16 mouse cellular contexts compared by ENCODE assay signal in genomic region chrX:60718794-60719193, GRCm38 (mm10).
DNase-seq lines count a peak whose midpoint lies in the region; ATAC-seq and TF ChIP-seq lines count a peak whose summit lies in the region.
"Had no signal": no experiment of that assay in that cellular context is flagged by ENCODE, and none has a peak within 500 bp of the region (broad histone marks: within the 10 kb centered on the region; RNA-seq: fewer than 3 reads in every experiment).

No protein-coding gene starts in this region.

- TF ChIP-seq POLR2A in kidney, adult 2 months (IDR thresholded peaks at IDR 0.05; ENCODE audit: low read depth, low read length) = no peak

- H3K4me2 ChIP-seq in heart, embryonic 13.5 days = peak overlapping the region; percentile 64
- H3K4me2 ChIP-seq in forebrain, embryonic 13.5 days = peak overlapping the region; percentile 45
- H3K4me2 ChIP-seq in hindbrain, embryonic 16.5 days (ENCODE audit: low read length) = peak overlapping the region; percentile 50
- H3K4me2 ChIP-seq in midbrain, postnatal 0 days (ENCODE audit: low read depth, low read length, poor library complexity, severe bottlenecking) = peak overlapping the region; percentile 38
- H3K4me2 ChIP-seq: embryonic facial prominence, embryonic 15.5 days had no signal

- peak overlapping the region; percentile 35 for H3K4me3 ChIP-seq in heart, embryonic 13.5 days
- no peak overlapping the region for H3K4me3 ChIP-seq in heart, embryonic 10.5 days
- no peak overlapping the region for H3K4me3 ChIP-seq in forebrain, embryonic 13.5 days
- no peak overlapping the region for H3K4me3 ChIP-seq in hindbrain, embryonic 16.5 days (ENCODE audit: low read length)
- H3K4me3 ChIP-seq in midbrain, postnatal 0 days (ENCODE audit: low read depth, low read length) = peak overlapping the region; percentile 19; the same call in 1 of the 2 replicates
- no peak overlapping the region for H3K4me3 ChIP-seq in kidney, adult 2 months (ENCODE audit: insufficient read depth, low read depth, low read length)
- H3K4me3 ChIP-seq: embryonic facial prominence, embryonic 15.5 days had no signal

- H3K27me3 ChIP-seq in heart, embryonic 13.5 days (replicated peaks) = peaks cover 8% of the 10 kb centered on the region; the same call in 1 of the 2 replicates
- H3K27me3 ChIP-seq in heart, embryonic 10.5 days (ENCODE audit: insufficient read depth, poor library complexity, severe bottlenecking) = no peaks in the 10 kb centered on the region
- H3K27me3 ChIP-seq in forebrain, embryonic 13.5 days = no peaks in the 10 kb centered on the region
- H3K27me3 ChIP-seq in hindbrain, embryonic 16.5 days (replicated peaks; ENCODE audit: control insufficient read depth, insufficient read depth, low read length) = no peaks in the 10 kb centered on the region
- no peaks in the 10 kb centered on the region for H3K27me3 ChIP-seq in midbrain, postnatal 0 days (ENCODE audit: insufficient read depth, low read length)
- H3K27me3 ChIP-seq in kidney, adult 2 months (replicated peaks; ENCODE audit: control insufficient read depth, insufficient read depth, low read length) = no peaks in the 10 kb centered on the region

- no peaks in the 10 kb centered on the region for H3K36me3 ChIP-seq in heart, embryonic 13.5 days
- no peaks in the 10 kb centered on the region for H3K36me3 ChIP-seq in heart, embryonic 10.5 days
- no peaks in the 10 kb centered on the region for H3K36me3 ChIP-seq in forebrain, embryonic 13.5 days (ENCODE audit: poor library complexity, severe bottlenecking)
- no peaks in the 10 kb centered on the region for H3K36me3 ChIP-seq in hindbrain, embryonic 16.5 days (ENCODE audit: control insufficient read depth, insufficient read depth, low read length)
- H3K36me3 ChIP-seq in midbrain, postnatal 0 days (ENCODE audit: insufficient read depth, low read length) = no peaks in the 10 kb centered on the region
- no peaks in the 10 kb centered on the region for H3K36me3 ChIP-seq in kidney, adult 2 months (ENCODE audit: control insufficient read depth, insufficient read depth, low read length)
- H3K36me3 ChIP-seq: embryonic facial prominence, embryonic 15.5 days; G1E had no signal

- no peak overlapping the region for H3K27ac ChIP-seq in heart, embryonic 13.5 days (replicated peaks)
- H3K27ac ChIP-seq in heart, embryonic 10.5 days = no peak overlapping the region
- H3K27ac ChIP-seq in forebrain, embryonic 13.5 days = no peak overlapping the region
- H3K27ac ChIP-seq in hindbrain, embryonic 16.5 days (ENCODE audit: low read depth, low read length) = no peak overlapping the region
- H3K27ac ChIP-seq in midbrain, postnatal 0 days (ENCODE audit: low read depth, low read length) = no peak overlapping the region
- H3K27ac ChIP-seq in kidney, adult 2 months (ENCODE audit: insufficient read depth, low read depth, low read length) = no peak overlapping the region
- H3K27ac ChIP-seq: embryonic facial prominence, embryonic 15.5 days; kidney, postnatal 0 days had no signal

- WGBS in heart, embryonic 13.5 days = 27% methylated on average over 6 of the region's 6 CpGs
- 27% methylated on average over 6 of the region's 6 CpGs for WGBS in heart, embryonic 10.5 days
- 24% methylated on average over 6 of the region's 6 CpGs for WGBS in forebrain, embryonic 13.5 days
- 19% methylated on average over 6 of the region's 6 CpGs for WGBS in hindbrain, embryonic 16.5 days
- 33% methylated on average over 6 of the region's 6 CpGs for WGBS in midbrain, postnatal 0 days
- WGBS in kidney, adult 2 months = 21% methylated on average over 6 of the region's 6 CpGs

- ATAC-seq in heart, embryonic 13.5 days (ENCODE audit: extremely low read depth, insufficient number of reproducible peaks, low FRiP score, low TSS enrichment) = no peak
- ATAC-seq in forebrain, embryonic 13.5 days = no peak
- no peak for ATAC-seq in hindbrain, embryonic 16.5 days
- ATAC-seq in midbrain, postnatal 0 days (ENCODE audit: low FRiP score) = no peak
- ATAC-seq: inflammation-experienced regulatory T-cells, adult 6 months had no signal

- no peak for DNase-seq in heart, embryonic 10.5 days (ENCODE audit: low spot score)
- no peak for DNase-seq in midbrain, postnatal 0 days (ENCODE audit: low spot score)
- DNase-seq in kidney, adult 2 months = no peak
- no peak for DNase-seq in cerebellum, adult 18-20 months
- no peak for DNase-seq in gastrocnemius, postnatal 25 days
- DNase-seq: left cerebral cortex, postnatal 4 days; lung, postnatal 36 days; right cerebral cortex, postnatal 25 days; thymus, adult 18-20 months had no signal

- H3K9me3 ChIP-seq in heart, embryonic 13.5 days = no peaks in the 10 kb centered on the region
- H3K9me3 ChIP-seq in heart, embryonic 10.5 days = no peaks in the 10 kb centered on the region
- H3K9me3 ChIP-seq in forebrain, embryonic 13.5 days (replicated peaks) = no peaks in the 10 kb centered on the region
- H3K9me3 ChIP-seq in hindbrain, embryonic 16.5 days (ENCODE audit: control insufficient read depth, low read length) = no peaks in the 10 kb centered on the region
- H3K9me3 ChIP-seq in midbrain, postnatal 0 days (ENCODE audit: low read length) = no peaks in the 10 kb centered on the region
- H3K9me3 ChIP-seq: embryonic facial prominence, embryonic 15.5 days; G1E had no signal

- no peak for TF ChIP-seq CTCF in midbrain, postnatal 0 days (IDR thresholded peaks at IDR 0.05)
- no peak for TF ChIP-seq CTCF in kidney, adult 2 months (conservative IDR thresholded peaks at IDR 0.05; ENCODE audit: insufficient read depth, insufficient read length, low read depth, low read length)

- no peak overlapping the region for H3K9ac ChIP-seq in heart, embryonic 13.5 days
- H3K9ac ChIP-seq in forebrain, embryonic 13.5 days = no peak overlapping the region
- H3K9ac ChIP-seq in hindbrain, embryonic 16.5 days (ENCODE audit: low read depth, low read length) = no peak overlapping the region
- no peak overlapping the region for H3K9ac ChIP-seq in midbrain, postnatal 0 days (replicated peaks; ENCODE audit: low read length, poor library complexity, severe bottlenecking)
- H3K9ac ChIP-seq: embryonic facial prominence, embryonic 15.5 days had no signal

- no peaks in the 10 kb centered on the region for H3K4me1 ChIP-seq in heart, embryonic 13.5 days
- no peaks in the 10 kb centered on the region for H3K4me1 ChIP-seq in heart, embryonic 10.5 days
- H3K4me1 ChIP-seq in forebrain, embryonic 13.5 days = peaks cover 21% of the 10 kb centered on the region
- no peaks in the 10 kb centered on the region for H3K4me1 ChIP-seq in hindbrain, embryonic 16.5 days (ENCODE audit: control insufficient read depth, insufficient read depth, low read depth, low read length)
- H3K4me1 ChIP-seq in midbrain, postnatal 0 days (ENCODE audit: insufficient read depth, low read length) = no peaks in the 10 kb centered on the region
- H3K4me1 ChIP-seq in kidney, adult 2 months (ENCODE audit: control insufficient read depth, insufficient read depth, low read length) = no peaks in the 10 kb centered on the region
- H3K4me1 ChIP-seq: embryonic facial prominence, embryonic 15.5 days had no signal

Comparison
In these comparisons a context has a peak if more than half of its experiments do, and no peak if none do; other contexts are left out.
1. H3K4me3 ChIP-seq: peak in heart, embryonic 13.5 days (single experiment) and midbrain, postnatal 0 days (single experiment); none in heart, embryonic 10.5 days (single experiment), forebrain, embryonic 13.5 days (single experiment), hindbrain, embryonic 16.5 days (single experiment) and kidney, adult 2 months (single experiment).
2. Peak in every context shown above with its lines, with median percentiles within 50 percentile points of each other: H3K4me2 ChIP-seq.